ENCODE assay signal across 15 mouse cellular contexts in genomic region chr5:58081054-58081453, GRCm38 (mm10).
A peak's percentile ranks its signal among the peaks of the same experiment; 100 is the strongest.
DNase-seq lines count a peak whose midpoint lies in the region; ATAC-seq and TF ChIP-seq lines count a peak whose summit lies in the region.
"Had no signal": no experiment of that assay in that cellular context is flagged by ENCODE, and none has a peak within 500 bp of the region (broad histone marks: within the 10 kb centered on the region; RNA-seq: fewer than 3 reads in every experiment).

No protein-coding gene starts in this region.

- intact Hi-C loops in heart, adult 2 months (cut with DNase I): no loop called here
- intact Hi-C loops in heart, postnatal 36 days (cut with DNase I): no loop called here

- peaks cover 2% of the 10 kb centered on the region for H3K4me1 ChIP-seq in heart, adult 2 months (ENCODE audit: control insufficient read depth, insufficient read depth, low read length)
- no peaks in the 10 kb centered on the region for H3K4me1 ChIP-seq in hindbrain, postnatal 0 days (ENCODE audit: insufficient read depth, low read length)
- no peaks in the 10 kb centered on the region for H3K4me1 ChIP-seq in hindbrain, embryonic 11.5 days (replicated peaks; ENCODE audit: control insufficient read depth, insufficient read depth, low read length)
- no peaks in the 10 kb centered on the region for H3K4me1 ChIP-seq in forebrain, postnatal 0 days (ENCODE audit: insufficient read depth)
- H3K4me1 ChIP-seq: limb, embryonic 12.5 days had no signal

- no peaks in the 10 kb centered on the region for H3K9me3 ChIP-seq in hindbrain, postnatal 0 days (ENCODE audit: low read length)
- no peaks in the 10 kb centered on the region for H3K9me3 ChIP-seq in hindbrain, embryonic 11.5 days (ENCODE audit: control insufficient read depth, low read length)
- no peaks in the 10 kb centered on the region for H3K9me3 ChIP-seq in forebrain, postnatal 0 days (ENCODE audit: low read length)
- H3K9me3 ChIP-seq: limb, embryonic 12.5 days had no signal

- TF ChIP-seq POLR2A in heart, adult 2 months (IDR thresholded peaks at IDR 0.05; ENCODE audit: insufficient read depth, low read depth, low read length): no peak

- TF ChIP-seq EP300 in heart, adult 2 months (IDR thresholded peaks at IDR 0.05; ENCODE audit: insufficient read depth, low read depth, low read length): no peak

- H3K27me3 ChIP-seq in heart, adult 2 months (ENCODE audit: control insufficient read depth, insufficient read depth, low read length): no peaks in the 10 kb centered on the region
- no peaks in the 10 kb centered on the region for H3K27me3 ChIP-seq in hindbrain, postnatal 0 days (ENCODE audit: insufficient read depth, low read length)
- no peaks in the 10 kb centered on the region for H3K27me3 ChIP-seq in hindbrain, embryonic 11.5 days (ENCODE audit: control insufficient read depth, insufficient read depth, low read length)
- H3K27me3 ChIP-seq in forebrain, postnatal 0 days (ENCODE audit: insufficient read depth, low read length): no peaks in the 10 kb centered on the region
- H3K27me3 ChIP-seq: CH12.LX; limb, embryonic 12.5 days had no signal

- TF ChIP-seq CTCF in heart, adult 2 months (IDR thresholded peaks at IDR 0.05): no peak
- TF ChIP-seq CTCF in hindbrain, postnatal 0 days (IDR thresholded peaks at IDR 0.05; ENCODE audit: low read depth): no peak
- no peak for TF ChIP-seq CTCF in forebrain, postnatal 0 days (IDR thresholded peaks at IDR 0.05; ENCODE audit: low read depth)

- no peak overlapping the region for H3K4me2 ChIP-seq in hindbrain, postnatal 0 days (ENCODE audit: low read depth, low read length)
- H3K4me2 ChIP-seq in hindbrain, embryonic 11.5 days (replicated peaks; ENCODE audit: low read depth, low read length): no peak overlapping the region
- H3K4me2 ChIP-seq in forebrain, postnatal 0 days (ENCODE audit: low read depth): no peak overlapping the region
- H3K4me2 ChIP-seq: limb, embryonic 12.5 days had no signal

- peaks cover 3% of the 10 kb centered on the region; the same call in 1 of the 2 replicates for H3K36me3 ChIP-seq in heart, adult 2 months (ENCODE audit: control insufficient read depth, insufficient read depth, low read length)
- no peaks in the 10 kb centered on the region for H3K36me3 ChIP-seq in hindbrain, postnatal 0 days (ENCODE audit: insufficient read depth, low read length)
- no peaks in the 10 kb centered on the region for H3K36me3 ChIP-seq in hindbrain, embryonic 11.5 days (ENCODE audit: control insufficient read depth, insufficient read depth, low read length)
- no peaks in the 10 kb centered on the region for H3K36me3 ChIP-seq in forebrain, postnatal 0 days (ENCODE audit: insufficient read depth)
- H3K36me3 ChIP-seq: limb, embryonic 12.5 days had no signal

- DNase-seq in heart, adult 2 months: no peak
- DNase-seq in heart, postnatal 36 days: no peak
- peak; percentile 46 for DNase-seq in hindbrain, postnatal 0 days (ENCODE audit: low spot score)
- DNase-seq in hindbrain, embryonic 11.5 days (ENCODE audit: low spot score): no peak
- peak; percentile 60 for DNase-seq in forebrain, postnatal 0 days
- peak; percentile 82 for DNase-seq in layer of hippocampus, adult 9-11 months
- no peak for DNase-seq in adrenal gland, adult 2 months
- DNase-seq in MN1 (ENCODE audit: low spot score): no peak
- DNase-seq: adrenal gland, adult 8-10 months; kidney, adult 11 months; kidney, postnatal 36 days; liver, postnatal 0 days had no signal

- H3K9ac ChIP-seq in heart, adult 2 months (ENCODE audit: low read depth, low read length): no peak overlapping the region
- H3K9ac ChIP-seq in hindbrain, postnatal 0 days (replicated peaks; ENCODE audit: low read length): no peak overlapping the region
- no peak overlapping the region for H3K9ac ChIP-seq in hindbrain, embryonic 11.5 days (ENCODE audit: low read depth, low read length)
- H3K9ac ChIP-seq in forebrain, postnatal 0 days: no peak overlapping the region
- H3K9ac ChIP-seq: limb, embryonic 12.5 days; liver, postnatal 0 days had no signal

- peak overlapping the region; percentile 16; the same call in 1 of the 2 replicates for H3K27ac ChIP-seq in heart, adult 2 months
- no peak overlapping the region for H3K27ac ChIP-seq in hindbrain, postnatal 0 days
- no peak overlapping the region for H3K27ac ChIP-seq in hindbrain, embryonic 11.5 days (ENCODE audit: low read depth, low read length)
- H3K27ac ChIP-seq in forebrain, postnatal 0 days (ENCODE audit: low read depth, low read length): no peak overlapping the region
- H3K27ac ChIP-seq: limb, embryonic 12.5 days; macrophage had no signal

- no peak overlapping the region for H3K4me3 ChIP-seq in heart, adult 2 months
- H3K4me3 ChIP-seq in hindbrain, postnatal 0 days (ENCODE audit: low read length): no peak overlapping the region
- no peak overlapping the region for H3K4me3 ChIP-seq in hindbrain, embryonic 11.5 days (ENCODE audit: low read depth, low read length)
- no peak overlapping the region for H3K4me3 ChIP-seq in forebrain, postnatal 0 days (ENCODE audit: low read depth, low read length)
- H3K4me3 ChIP-seq: limb, embryonic 12.5 days had no signal

- 47% methylated on average over 4 of the region's 4 CpGs for WGBS in heart, adult 2 months
- 30% methylated on average over 4 of the region's 4 CpGs for WGBS in hindbrain, postnatal 0 days
- WGBS in hindbrain, embryonic 11.5 days: 60% methylated on average over 4 of the region's 4 CpGs
- WGBS in forebrain, postnatal 0 days: 24% methylated on average over 4 of the region's 4 CpGs

- H3K79me2 ChIP-seq in heart, adult 2 months (replicated peaks; ENCODE audit: control insufficient read depth, insufficient read depth, low read length): no peaks in the 10 kb centered on the region

- ATAC-seq in hindbrain, postnatal 0 days: peak; percentile 45
- ATAC-seq in hindbrain, embryonic 11.5 days (ENCODE audit: low FRiP score): no peak
- peak; percentile 84 for ATAC-seq in forebrain, postnatal 0 days
- ATAC-seq: liver, postnatal 0 days had no signal

Comparison
In these comparisons a context has a peak if more than half of its experiments do, and no peak if none do; other contexts are left out.
1. DNase-seq: peak in hindbrain, postnatal 0 days (single experiment), forebrain, postnatal 0 days (single experiment) and layer of hippocampus, adult 9-11 months (single experiment); none in heart, adult 2 months (0 of 2), heart, postnatal 36 days (0 of 2), hindbrain, embryonic 11.5 days (single experiment), adrenal gland, adult 2 months (single experiment) and MN1 (single experiment).